Mouse (Mus musculus) left cerebral cortex, postnatal 36 days (tissue): ENCODE results near the gene Gm5890. TPM values are rescaled to one million over a fixed set of nuclear protein-coding genes. Genes with fewer than 3 reads are reported as not detected.
"Not testable (repeated sequence)": the region's sequence is repeated elsewhere in the genome, so short reads cannot be mapped to it uniquely, and the experiment has no call there.

Experiments
- DNase-seq, 2 experiments: peaks; one replicate each; pipeline ENCODE4 v3.0.0; 2021 to 2022; ENCODE audit warnings: low spot score in 2 of 2, mixed read lengths in 1 of 2
- intact Hi-C: fragments of 180-260 bp; cut with DNase I; formaldehyde crosslinking; loops from one replicate; pipeline ENCODE4 v1.15.1; 2025
- total RNA-seq, 2 experiments: library from RNA; stranded (reverse); gene quantifications; 2 replicates each; pipeline ENCODE4 v1.2.3; 2021

The Gm5890 gene
- total RNA-seq, result not detected

GRCm38 (mm10) chr7:20262734-20263133 is at the start of gene Gm5890:
Gene Gm5890 (minus strand): TSS chr7:20262834.
- DNase-seq, intact Hi-C loops: not testable (repeated sequence)

- intact Hi-C loops, DNase-seq: not testable (repeated sequence)
Measured at GRCm38 (mm10) chr7:20233728-20234127, 28.9 kb downstream of the Gm5890 start, which contains the start of gene Gm4498. Gene Gm4498 (minus strand): TSS chr7:20233828.

Other genes with a start within 250 kb of the Gm5890 start
- not detected for gene Vmn1r91, start 163.2 kb downstream of the Gm5890 start, total RNA-seq
- gene Gm16442, start 140.3 kb downstream of the Gm5890 start, total RNA-seq, result not detected
- gene Vmn1r93, start 123.7 kb downstream of the Gm5890 start, total RNA-seq, result not detected
- not detected for gene Vmn1r94, start 94.5 kb downstream of the Gm5890 start, total RNA-seq
- gene Vmn1r95, start 69.1 kb downstream of the Gm5890 start, total RNA-seq, result not detected
- gene Gm6164, start 57.2 kb downstream of the Gm5890 start, total RNA-seq, result not detected
- gene Gm4498, start 29.0 kb downstream of the Gm5890 start, total RNA-seq, result not detected
- not detected for gene Gm4133, start 71.2 kb upstream of the Gm5890 start, total RNA-seq
- gene Gm5728, start 112.6 kb upstream of the Gm5890 start, total RNA-seq, result not detected
- not detected for gene Vmn1r100, start 155.1 kb upstream of the Gm5890 start, total RNA-seq
- gene Vmn1r101, start 179.8 kb upstream of the Gm5890 start, total RNA-seq, result not detected
- not detected for gene Gm10670, start 212.1 kb upstream of the Gm5890 start, total RNA-seq
- gene Vmn1r103, start 247.7 kb upstream of the Gm5890 start, total RNA-seq, result not detected